Mouse (Mus musculus): ENCODE results near the gene Vtcn1.

Vtcn1 gene

DNA sequence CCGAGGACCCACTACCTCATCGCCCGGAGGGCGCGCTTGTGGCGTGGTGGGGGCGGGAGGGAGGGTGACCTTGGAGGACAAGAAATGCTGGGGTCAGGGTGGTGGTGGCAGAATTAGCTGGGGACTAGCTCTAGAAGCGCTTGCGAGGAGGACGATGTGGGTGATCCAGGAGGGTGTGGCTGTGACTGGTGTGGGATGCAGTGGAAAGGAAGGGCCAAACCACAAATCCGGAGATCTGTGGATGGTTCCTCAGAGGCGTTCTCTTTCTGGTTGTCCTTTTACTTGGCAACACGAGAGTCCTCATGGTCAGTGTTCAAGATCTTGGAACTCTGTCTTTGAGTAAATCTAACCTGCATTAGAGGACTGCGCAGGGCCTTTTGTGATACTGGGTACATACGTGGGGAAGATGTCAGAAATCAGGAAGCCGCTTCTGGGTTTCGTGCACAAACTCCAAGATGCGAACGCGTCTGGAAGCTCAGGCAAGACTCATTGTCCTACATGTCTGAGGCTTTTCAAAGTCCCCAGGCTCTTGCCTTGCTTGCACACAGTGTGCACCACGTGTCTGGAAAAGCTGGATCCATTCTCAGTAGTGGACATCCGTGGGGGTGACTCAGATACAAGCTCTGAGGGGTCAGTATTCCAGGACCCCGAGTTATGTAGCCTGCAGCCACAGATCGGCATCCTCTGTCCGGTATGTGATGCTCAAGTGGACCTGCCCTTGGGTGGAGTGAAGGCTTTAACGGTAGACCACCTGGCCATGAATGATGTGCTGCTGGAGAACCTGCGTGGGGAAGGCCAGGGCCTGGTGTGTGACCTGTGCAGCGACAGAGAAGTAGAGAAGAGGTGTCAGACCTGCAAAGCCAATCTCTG lies 97.5 kb downstream of the Vtcn1 start:
- DNase-seq, result peak; percentile 51

DNA sequence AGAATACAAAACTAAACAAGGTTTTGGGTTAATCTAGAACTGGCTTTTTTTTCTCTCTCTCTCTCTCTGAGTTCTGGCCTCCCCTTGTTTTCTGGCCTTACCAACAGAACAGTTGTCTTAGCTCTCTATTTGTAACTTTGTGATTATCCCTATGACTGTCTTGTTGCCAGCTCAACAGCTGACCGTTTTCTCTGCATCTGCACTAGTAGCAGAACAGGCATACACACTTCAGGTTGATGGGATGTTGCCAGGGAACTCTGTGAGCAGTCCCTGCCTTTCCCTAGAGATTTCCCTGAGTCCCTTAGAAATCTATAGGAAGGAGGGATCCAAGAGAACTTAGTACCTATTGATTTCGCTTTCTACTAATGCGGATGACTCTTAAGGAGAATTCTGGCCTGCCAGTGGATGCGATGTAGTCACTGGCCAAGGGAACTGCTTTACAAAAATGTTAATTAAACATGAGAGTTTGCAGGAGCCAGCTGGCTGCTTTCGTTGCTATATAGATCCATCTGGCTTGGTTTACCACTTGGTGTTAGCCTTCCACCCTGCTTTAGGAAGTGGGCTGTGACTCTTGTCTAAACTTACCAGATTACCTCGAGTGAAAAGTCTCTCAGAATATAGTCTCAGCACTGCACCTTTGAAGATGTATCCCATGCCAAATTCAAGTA lies 98.9 kb downstream of the Vtcn1 start:
- DNase-seq, result no peak

DNA sequence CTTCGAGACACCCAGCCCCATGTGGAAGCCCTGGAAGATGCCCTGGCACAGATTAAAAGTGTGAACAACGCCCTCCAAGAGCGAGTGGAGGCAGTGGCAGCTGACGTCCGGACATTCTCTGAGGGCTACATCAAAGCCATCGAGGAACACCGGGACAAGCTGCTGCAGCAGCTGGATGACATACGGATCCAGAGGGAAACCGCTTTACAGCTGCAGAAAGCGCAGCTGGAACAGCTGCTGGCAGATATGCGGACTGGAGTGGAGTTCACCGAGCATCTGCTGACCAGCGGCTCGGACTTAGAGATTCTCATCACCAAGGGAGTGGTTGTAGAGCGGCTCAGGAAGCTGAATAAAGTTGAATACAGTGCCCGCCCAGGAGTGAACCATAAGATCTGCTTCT lies 99.9 kb downstream of the Vtcn1 start:
- DNase-seq, result peak; percentile 14

DNA sequence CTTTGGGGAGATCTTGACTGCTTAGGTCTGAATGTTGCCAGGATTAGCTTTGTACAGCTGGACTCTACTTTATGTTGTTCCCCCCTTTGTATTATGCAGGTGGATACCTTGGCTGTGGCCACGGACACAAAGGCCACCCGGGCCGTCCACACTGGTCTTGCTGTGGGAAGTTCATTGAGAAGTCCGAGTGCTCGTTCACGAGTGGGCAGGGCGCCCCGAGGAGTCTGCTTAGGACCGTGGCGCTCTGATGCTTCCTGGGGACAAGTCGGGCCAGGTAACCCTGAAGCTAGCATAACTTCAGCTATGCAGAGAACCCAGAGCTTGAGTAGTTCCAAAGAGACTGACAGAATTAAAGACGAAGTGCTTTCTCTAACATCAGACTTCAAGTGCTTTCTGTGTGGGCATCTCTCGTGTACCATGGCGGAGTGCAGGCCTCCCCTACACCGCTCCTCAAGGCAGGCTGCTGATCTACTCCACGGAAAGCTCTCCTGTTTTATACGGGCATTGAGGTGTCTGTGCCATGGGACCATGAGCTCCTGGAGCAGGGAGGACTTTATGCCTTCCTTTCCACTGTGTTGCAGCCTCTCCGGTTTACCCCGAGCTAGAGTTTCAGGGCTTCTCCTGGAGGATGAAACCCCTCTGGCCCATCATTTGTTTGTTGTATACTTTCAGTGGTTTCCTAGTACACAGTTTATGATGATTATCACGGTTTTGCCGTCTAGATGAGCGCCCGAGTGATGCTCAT lies 106.2 kb downstream of the Vtcn1 start:
- DNase-seq, result no peak

DNA sequence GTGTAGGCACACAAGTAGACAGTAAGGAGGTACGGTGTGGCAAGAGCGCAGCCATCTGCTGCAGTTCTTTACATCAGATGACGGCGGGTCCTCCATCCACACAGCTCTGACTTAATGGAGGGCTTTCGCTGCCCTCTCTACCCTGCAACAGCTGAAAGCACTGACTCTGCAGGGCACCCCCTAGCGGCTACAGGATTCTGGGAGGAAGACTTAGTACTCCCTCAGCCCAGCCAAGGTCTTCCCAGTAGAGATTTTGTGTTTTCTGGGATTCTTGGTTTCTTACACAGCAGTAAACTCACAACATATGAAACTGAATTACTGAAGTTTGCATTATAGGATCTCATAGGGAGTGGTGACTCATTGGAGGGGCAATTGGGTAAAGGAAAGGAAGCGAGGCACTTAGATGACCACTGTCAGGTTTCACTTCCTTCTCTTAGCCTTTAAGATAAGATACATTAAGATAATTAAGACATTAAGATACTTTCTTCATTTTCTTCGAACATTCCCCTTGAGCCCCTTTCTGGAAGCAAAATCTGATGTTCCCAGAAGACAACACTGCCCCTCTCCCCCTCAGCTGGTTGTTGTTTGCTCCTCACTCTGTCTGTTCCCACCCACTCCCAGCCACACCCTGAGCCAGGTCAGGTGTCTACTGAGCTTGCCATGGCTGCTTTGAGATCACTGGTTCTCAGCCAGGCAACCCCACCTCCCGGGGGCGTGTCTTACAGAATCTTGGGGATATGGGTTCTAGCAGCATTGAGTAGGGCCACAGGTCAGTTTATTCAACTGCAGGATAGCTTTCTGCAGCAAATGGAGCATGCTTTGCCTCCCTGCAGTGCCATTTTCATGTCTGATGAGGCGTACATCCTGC lies 107.1 kb downstream of the Vtcn1 start:
- DNase-seq, result no peak

DNA sequence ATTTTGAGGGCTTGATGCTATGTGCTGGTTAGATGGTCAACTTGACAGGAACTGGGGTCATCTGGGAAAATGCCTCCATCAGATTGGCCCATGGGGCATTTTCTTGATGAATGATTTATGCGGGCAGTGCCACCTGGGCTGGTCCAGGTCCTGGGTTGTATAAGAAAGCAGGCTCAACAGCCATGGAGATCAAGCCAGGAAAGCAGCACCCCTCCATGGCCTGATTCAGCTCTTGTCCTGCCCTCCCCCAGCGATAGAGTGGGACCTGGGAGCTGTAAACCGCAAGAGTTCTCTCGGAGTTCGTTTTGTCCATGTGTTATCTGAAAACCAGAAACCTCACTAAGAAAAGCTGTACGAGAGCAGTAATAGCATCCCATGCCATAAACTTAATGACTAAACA lies 110.3 kb downstream of the Vtcn1 start:
- no peak for DNase-seq

DNA sequence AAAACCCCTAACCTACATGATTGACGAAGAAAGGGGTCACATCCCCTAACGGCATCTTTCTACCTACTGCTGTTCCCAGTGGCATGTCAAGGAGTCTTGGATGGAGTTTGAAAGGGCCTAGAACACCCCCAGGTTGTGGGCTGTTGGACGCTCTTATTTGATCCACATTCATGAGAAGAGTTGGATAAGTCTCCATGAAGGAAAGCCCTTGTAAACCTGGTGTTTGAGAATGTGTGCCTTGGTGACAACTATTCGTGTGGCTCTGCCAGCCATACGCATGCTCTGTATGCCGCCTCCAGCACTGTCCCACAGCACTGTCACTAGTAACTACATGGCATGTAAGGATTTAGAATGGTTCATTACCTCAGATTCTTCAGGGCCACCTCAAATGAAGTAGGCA lies 110.9 kb downstream of the Vtcn1 start:
- DNase-seq, result no peak

DNA sequence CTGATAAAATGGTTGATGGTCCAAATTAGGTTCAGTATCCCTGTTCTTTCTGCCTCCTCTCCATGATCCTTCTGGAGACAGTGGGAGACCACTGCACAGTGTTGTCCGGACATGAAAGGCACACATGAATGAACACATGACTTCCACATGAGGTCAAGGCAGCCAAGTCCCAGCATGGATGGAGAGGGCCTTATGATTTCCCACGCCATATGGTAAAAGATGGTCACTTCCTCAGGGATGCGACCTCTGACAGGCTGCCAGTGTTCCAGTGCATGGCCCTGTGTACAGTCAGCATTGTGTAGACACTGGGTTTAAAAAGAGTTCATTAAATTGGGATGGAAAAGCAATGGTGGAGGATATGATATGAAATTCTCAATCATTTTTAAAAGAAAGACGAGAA lies 113.0 kb downstream of the Vtcn1 start:
- no peak for DNase-seq

DNA sequence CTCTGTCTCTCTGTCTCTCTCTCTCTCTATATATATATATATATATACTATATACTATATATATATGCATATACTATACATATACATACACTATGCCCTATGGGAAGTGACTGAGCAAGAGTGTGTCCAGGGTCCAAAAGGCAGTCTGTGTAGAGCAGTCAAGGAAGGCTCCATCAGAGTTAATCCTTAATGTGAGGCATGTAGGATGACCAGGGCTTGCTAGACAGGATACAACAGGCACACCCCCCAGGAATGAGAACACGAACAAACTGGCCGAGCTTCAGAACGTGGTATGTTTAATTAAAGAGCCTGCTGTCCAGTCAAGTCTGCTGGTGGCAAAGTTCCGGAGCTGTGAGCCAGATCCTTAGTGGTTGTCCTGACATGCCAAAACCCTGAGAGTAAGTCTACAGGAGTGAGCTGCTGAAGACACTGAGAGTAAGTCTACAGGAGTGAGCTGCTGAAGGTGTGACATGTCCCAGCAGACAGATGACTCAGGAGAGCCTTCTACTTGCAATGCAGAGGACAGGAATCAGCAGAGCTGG lies 115.3 kb downstream of the Vtcn1 start:
- no peak for DNase-seq

All from cerebellum, adult 9-11 months (tissue).